Mouse (Mus musculus): Measurements from ENCODE around the gene Rtl8a. TPM values are rescaled to one million over a fixed set of nuclear protein-coding genes. Genes with fewer than 3 reads are reported as not detected.
"Not testable (repeated sequence)": the region's sequence is repeated elsewhere in the genome, so short reads cannot be mapped to it uniquely, and the experiment has no call there.

Gene Rtl8a
- polyA plus RNA-seq, 1 experiment from 2014 or later = 254 TPM

DNA sequence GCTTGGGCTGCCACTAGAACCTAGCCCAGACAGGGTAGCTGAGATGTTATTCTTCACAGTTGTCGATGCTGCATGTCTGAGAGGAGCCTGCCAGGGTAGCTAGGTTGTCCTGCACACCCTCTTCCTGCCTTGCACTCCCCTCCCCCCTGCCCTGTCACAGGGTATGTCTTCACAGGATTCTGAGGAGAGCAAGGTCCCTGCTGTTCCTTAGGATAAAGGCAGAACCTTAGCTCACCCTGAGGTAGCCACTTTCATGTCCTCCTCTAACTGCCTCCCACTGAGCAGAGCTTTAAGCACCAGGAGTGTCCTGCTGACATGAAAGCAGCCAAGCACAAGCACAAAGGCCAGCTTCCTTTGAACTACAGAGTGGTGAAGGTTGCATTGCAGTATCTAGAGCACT, 37.3 kb downstream of the Rtl8a start:
- not testable (repeated sequence) for H3K4me1 ChIP-seq (replicated peaks; ENCODE audit: control insufficient read depth, insufficient read depth, low read length)

GRCm38 (mm10) chrX:53599993-53600392, 43.5 kb downstream of the Rtl8a start:
- not testable (repeated sequence) for DNase-seq (ENCODE audit: low spot score); ATAC-seq (ENCODE audit: low FRiP score)

More for the DNA sequence above, 37.3 kb downstream of the Rtl8a start:
- H3K27ac ChIP-seq; H3K4me2 ChIP-seq (replicated peaks); H3K9ac ChIP-seq; H3K27me3 ChIP-seq (ENCODE audit: control insufficient read depth, insufficient read depth, low read length); H3K36me3 ChIP-seq (replicated peaks; ENCODE audit: control insufficient read depth, insufficient read depth); H3K9me3 ChIP-seq (ENCODE audit: control insufficient read depth, low read length); ATAC-seq (ENCODE audit: low FRiP score); DNase-seq (ENCODE audit: low spot score); H3K4me3 ChIP-seq (replicated peaks; ENCODE audit: low read length): not testable (repeated sequence)
- 20% methylated on average over 1 of the region's 1 CpGs for WGBS

More at GRCm38 (mm10) chrX:53599993-53600392, 43.5 kb downstream of the Rtl8a start:
- not testable (repeated sequence) for H3K9me3 ChIP-seq (ENCODE audit: control insufficient read depth, low read length); H3K4me2 ChIP-seq (replicated peaks); H3K27ac ChIP-seq; H3K4me1 ChIP-seq (replicated peaks; ENCODE audit: control insufficient read depth, insufficient read depth, low read length); H3K27me3 ChIP-seq (ENCODE audit: control insufficient read depth, insufficient read depth, low read length); H3K4me3 ChIP-seq (replicated peaks; ENCODE audit: low read length); H3K9ac ChIP-seq; H3K36me3 ChIP-seq (replicated peaks; ENCODE audit: control insufficient read depth, insufficient read depth)
- 5% methylated on average over 1 of the region's 2 CpGs for WGBS

Other genes with a start within 250 kb of the Rtl8a start
- gene Etd, start 208.8 kb downstream of the Rtl8a start, polyA plus RNA-seq (2014; fragmentation: Nextera tagmentation; extraction: Ambion mirVana) = not detected in 2 replicates
- gene Rtl8c, start 35.6 kb downstream of the Rtl8a start, polyA plus RNA-seq (2014; fragmentation: Nextera tagmentation; extraction: Ambion mirVana) = 218 and 237 TPM in 2 replicates
- 0.57 TPM in 1 of 2 replicates, not detected in the other for gene Gm14597, start 34.7 kb downstream of the Rtl8a start, polyA plus RNA-seq (2014; fragmentation: Nextera tagmentation; extraction: Ambion mirVana)
- 184 and 195 TPM in 2 replicates for gene Rtl8b, start 26.7 kb upstream of the Rtl8a start, polyA plus RNA-seq (2014; fragmentation: Nextera tagmentation; extraction: Ambion mirVana)
- gene 4930502E18Rik, start 81.1 kb upstream of the Rtl8a start, polyA plus RNA-seq (2014; fragmentation: Nextera tagmentation; extraction: Ambion mirVana) = 0.13 TPM in 1 of 2 replicates, not detected in the other
- gene 1700013H16Rik, start 114.1 kb upstream of the Rtl8a start, polyA plus RNA-seq (2014; fragmentation: Nextera tagmentation; extraction: Ambion mirVana) = not detected in 2 replicates
- not detected in 2 replicates for gene Zfp36l3, start 132.7 kb upstream of the Rtl8a start, polyA plus RNA-seq (2014; fragmentation: Nextera tagmentation; extraction: Ambion mirVana)
- gene Xlr, start 154.0 kb upstream of the Rtl8a start, polyA plus RNA-seq (2014; fragmentation: Nextera tagmentation; extraction: Ambion mirVana) = 1.6 and 1.7 TPM in 2 replicates

Measured in hindbrain, embryonic 14.5 days (tissue).